ENCODE assay signal across 12 mouse cellular contexts in the genomic region with DNA sequence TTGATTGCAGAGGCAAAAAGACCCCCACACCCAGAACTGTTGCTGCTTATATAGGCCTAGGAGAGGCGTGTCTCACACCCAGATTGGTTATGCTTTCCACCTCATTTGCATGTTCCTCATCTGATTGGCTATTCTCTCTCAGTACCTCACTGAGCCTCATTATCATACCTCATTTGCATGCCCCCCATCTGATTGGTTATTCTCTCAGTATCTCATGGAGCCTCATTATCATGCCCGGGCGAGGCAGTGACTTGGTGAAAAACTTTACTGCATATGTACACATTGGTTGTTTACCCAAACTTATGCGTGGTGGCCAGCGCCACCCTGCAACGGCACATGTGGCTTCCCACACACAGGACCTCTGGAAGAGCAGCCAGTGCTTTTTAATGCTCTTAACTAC. TPM values are rescaled to one million over a fixed set of nuclear protein-coding genes. Genes with fewer than 3 reads are reported as not detected.
DNase-seq lines count a peak whose midpoint lies in the region; ATAC-seq and TF ChIP-seq lines count a peak whose summit lies in the region.
"Not testable (repeated sequence)": the region's sequence is repeated elsewhere in the genome, so short reads cannot be mapped to it uniquely, and the experiment has no call there.
"Had no signal": no experiment of that assay in that cellular context is flagged by ENCODE, and none has a peak within 500 bp of the region (broad histone marks: within the 10 kb centered on the region; RNA-seq: fewer than 3 reads in every experiment).

No protein-coding gene starts in this region.

- DNase-seq in c-Kit-positive CD71-positive TER-119-positive erythroid progenitor cells, embryonic 14.5 days (ENCODE audit: low spot score), result peak; percentile 25
- DNase-seq in heart, embryonic 10.5 days (ENCODE audit: low spot score); limb, embryonic 10.5 days (ENCODE audit: low spot score): not testable (repeated sequence)
- peak; percentile 44 for DNase-seq in stomach, postnatal 0 days (ENCODE audit: low spot score)

- not testable (repeated sequence) for TF ChIP-seq CTCF in ES-Bruce4 (IDR thresholded peaks at IDR 0.05; ENCODE audit: low read depth, low read length); stomach, postnatal 0 days (IDR thresholded peaks at IDR 0.05; ENCODE audit: low read depth)

- H3K27me3 ChIP-seq in ES-Bruce4 (ENCODE audit: control insufficient read depth, insufficient read depth, low read length, poor library complexity, severe bottlenecking); heart, embryonic 10.5 days (ENCODE audit: insufficient read depth, poor library complexity, severe bottlenecking); hindbrain, embryonic 12.5 days; limb, embryonic 10.5 days (ENCODE audit: low read depth, poor library complexity, severe bottlenecking); liver, embryonic 15.5 days; midbrain, embryonic 15.5 days (replicated peaks); stomach, postnatal 0 days (ENCODE audit: control insufficient read depth, insufficient read depth, low read length): not testable (repeated sequence)

- H3K4me1 ChIP-seq in ES-Bruce4 (ENCODE audit: control insufficient read depth, insufficient read depth, low read length); stomach, postnatal 0 days (replicated peaks; ENCODE audit: control insufficient read depth, insufficient read depth): not testable (repeated sequence)
- peaks cover 20% of the 10 kb centered on the region for H3K4me1 ChIP-seq in heart, embryonic 10.5 days
- H3K4me1 ChIP-seq in hindbrain, embryonic 12.5 days, result peaks cover 22% of the 10 kb centered on the region
- H3K4me1 ChIP-seq in limb, embryonic 10.5 days, result peaks cover 35% of the 10 kb centered on the region
- peaks cover 56% of the 10 kb centered on the region for H3K4me1 ChIP-seq in liver, embryonic 15.5 days (replicated peaks)
- H3K4me1 ChIP-seq in midbrain, embryonic 15.5 days, result peaks cover 28% of the 10 kb centered on the region

- ATAC-seq in hindbrain, embryonic 12.5 days (ENCODE audit: low FRiP score); liver, embryonic 15.5 days (ENCODE audit: insufficient read depth); midbrain, embryonic 15.5 days (replicated peaks); stomach, postnatal 0 days (ENCODE audit: low FRiP score, low TSS enrichment): not testable (repeated sequence)

- WGBS in heart, embryonic 10.5 days, result 94% methylated on average over 6 of the region's 6 CpGs
- 94% methylated on average over 6 of the region's 6 CpGs for WGBS in hindbrain, embryonic 12.5 days
- 95% methylated on average over 6 of the region's 6 CpGs for WGBS in limb, embryonic 10.5 days
- WGBS in liver, embryonic 15.5 days (ENCODE audit: insufficient replicate concordance), result 85% methylated on average over 6 of the region's 6 CpGs
- WGBS in midbrain, embryonic 15.5 days, result 93% methylated on average over 6 of the region's 6 CpGs
- 81% methylated on average over 6 of the region's 6 CpGs for WGBS in stomach, postnatal 0 days

- TF ChIP-seq POLR2A in ES-Bruce4 (IDR thresholded peaks at IDR 0.05; ENCODE audit: insufficient read depth, low read length), result not testable (repeated sequence)

- H3K9ac ChIP-seq in ES-Bruce4 (ENCODE audit: low read depth, poor library complexity, severe bottlenecking); hindbrain, embryonic 12.5 days; liver, embryonic 15.5 days; midbrain, embryonic 15.5 days; stomach, postnatal 0 days (ENCODE audit: low read length): not testable (repeated sequence)

- 0 out of 2 replicates have a peak overlapping the region, but pooled peaks have one; percentile 57 for H3K4me2 ChIP-seq in hindbrain, embryonic 12.5 days (replicated peaks)
- peak overlapping the region; percentile 99 for H3K4me2 ChIP-seq in liver, embryonic 15.5 days
- H3K4me2 ChIP-seq in midbrain, embryonic 15.5 days, result peak overlapping the region; percentile 59; the same call in 1 of the 2 replicates
- H3K4me2 ChIP-seq in stomach, postnatal 0 days (replicated peaks; ENCODE audit: low read depth), result not testable (repeated sequence)

- H3K36me3 ChIP-seq in ES-Bruce4 (ENCODE audit: control insufficient read depth, insufficient read depth, low read length, poor library complexity, severe bottlenecking); heart, embryonic 10.5 days; hindbrain, embryonic 12.5 days; limb, embryonic 10.5 days; liver, embryonic 15.5 days (replicated peaks); midbrain, embryonic 15.5 days (replicated peaks); stomach, postnatal 0 days (ENCODE audit: control insufficient read depth, insufficient read depth, low read length): not testable (repeated sequence)

- not testable (repeated sequence) for H3K9me3 ChIP-seq in ES-Bruce4 (replicated peaks; ENCODE audit: control insufficient read depth, insufficient read depth, low read length, poor library complexity, severe bottlenecking); heart, embryonic 10.5 days; hindbrain, embryonic 12.5 days (replicated peaks); limb, embryonic 10.5 days (replicated peaks); liver, embryonic 15.5 days (replicated peaks); midbrain, embryonic 15.5 days; stomach, postnatal 0 days (ENCODE audit: control insufficient read depth, low read length)

- H3K4me3 ChIP-seq in ES-Bruce4 (ENCODE audit: low read depth, low read length); heart, embryonic 10.5 days; hindbrain, embryonic 12.5 days; liver, embryonic 15.5 days (replicated peaks); midbrain, embryonic 15.5 days; stomach, postnatal 0 days (ENCODE audit: low read depth, low read length): not testable (repeated sequence)
- H3K4me3 ChIP-seq in limb, embryonic 10.5 days, result peak overlapping the region; percentile 84

- H3K27ac ChIP-seq in ES-Bruce4 (ENCODE audit: insufficient read depth, low read length), result 0 out of 2 replicates have a peak overlapping the region, but pooled peaks have one; percentile 27
- H3K27ac ChIP-seq in heart, embryonic 10.5 days, result 0 out of 2 replicates have a peak overlapping the region, but pooled peaks have one; percentile 96
- not testable (repeated sequence) for H3K27ac ChIP-seq in hindbrain, embryonic 12.5 days; limb, embryonic 10.5 days; midbrain, embryonic 15.5 days; stomach, postnatal 0 days (replicated peaks)
- peak overlapping the region; percentile 82 for H3K27ac ChIP-seq in liver, embryonic 15.5 days (replicated peaks)

- not testable (repeated sequence) for TF ChIP-seq EP300 in ES-Bruce4 (IDR thresholded peaks at IDR 0.05; ENCODE audit: insufficient read depth, low read depth, low read length)
- TF ChIP-seq EP300 in stomach, postnatal 0 days (optimal IDR thresholded peaks at IDR 0.05), result peak; percentile 10

RNA-seq across cellular contexts. Expression of a gene that starts 1.4 kb away (rescaled TPM):
- 134 and 157 TPM in 2 replicates for polyA plus RNA-seq in ES-Bruce4 (2011; ENCODE audit: insufficient read depth, insufficient read length, low read depth, missing spikeins)
- polyA plus RNA-seq in heart, embryonic 10.5 days (2016; fragmentation: Nextera tagmentation; extraction: Ambion mirVana), result 86.2 and 146 TPM in 2 replicates
- polyA plus RNA-seq in hindbrain, embryonic 12.5 days (2016; fragmentation: Nextera tagmentation; extraction: Ambion mirVana), result 45.0 and 47.3 TPM in 2 replicates
- polyA plus RNA-seq in limb, embryonic 10.5 days (2016; fragmentation: Nextera tagmentation; extraction: Ambion mirVana), result 44.6 and 45.6 TPM in 2 replicates
- polyA plus RNA-seq in liver, embryonic 15.5 days (2015; fragmentation: Nextera tagmentation; extraction: Ambion mirVana), result 3.9 and 5.4 TPM in 2 replicates
- polyA plus RNA-seq in midbrain, embryonic 15.5 days (2015; fragmentation: Nextera tagmentation; extraction: Ambion mirVana), result 31.8 and 33.6 TPM in 2 replicates
- polyA plus RNA-seq in stomach, postnatal 0 days (2015; fragmentation: Nextera tagmentation; extraction: Ambion mirVana), result 6.6 and 8.1 TPM in 2 replicates

RNA-seq across cellular contexts. Expression of a gene that starts 19.0 kb away (rescaled TPM):
- not detected in 2 replicates for polyA plus RNA-seq in ES-Bruce4 (2011; ENCODE audit: insufficient read depth, insufficient read length, low read depth, missing spikeins)
- polyA plus RNA-seq in heart, embryonic 10.5 days (2016; fragmentation: Nextera tagmentation; extraction: Ambion mirVana), result not detected in 2 replicates
- 0.22 TPM in 1 of 2 replicates, not detected in the other for polyA plus RNA-seq in hindbrain, embryonic 12.5 days (2016; fragmentation: Nextera tagmentation; extraction: Ambion mirVana)
- polyA plus RNA-seq in limb, embryonic 10.5 days (2016; fragmentation: Nextera tagmentation; extraction: Ambion mirVana), result not detected in 2 replicates
- polyA plus RNA-seq in liver, embryonic 15.5 days (2015; fragmentation: Nextera tagmentation; extraction: Ambion mirVana), result not detected in 2 replicates
- polyA plus RNA-seq in midbrain, embryonic 15.5 days (2015; fragmentation: Nextera tagmentation; extraction: Ambion mirVana), result 0.06 TPM in 1 of 2 replicates, not detected in the other
- 0.19 and 0.21 TPM in 2 replicates for polyA plus RNA-seq in stomach, postnatal 0 days (2015; fragmentation: Nextera tagmentation; extraction: Ambion mirVana)
- polyA plus RNA-seq: C2C12; cortical plate, adult 2 months; forebrain, embryonic 16.5 days; liver, adult 2 months had no signal
